Mouse (Mus musculus) left cerebral cortex, postnatal 25 days (tissue): ENCODE data around the gene Ints1. TPM values are rescaled to one million over a fixed set of nuclear protein-coding genes. Genes with fewer than 3 reads are reported as not detected.
"Not testable (repeated sequence)": the region's sequence is repeated elsewhere in the genome, so short reads cannot be mapped to it uniquely, and the experiment has no call there.

Experiments used
- DNase-seq, 2 experiments: peaks; one replicate each; pipeline ENCODE4 v3.0.0; 2022; ENCODE audit warnings: low spot score in 2 of 2, mixed read lengths in 1 of 2
- intact Hi-C: fragments of 180-260 bp; cut with DNase I; formaldehyde crosslinking; loops from one replicate; pipeline ENCODE4 v1.15.1; 2025
- total RNA-seq, 2 experiments: library from RNA; stranded (reverse); gene quantifications; 2 replicates each; pipeline ENCODE4 v1.2.3; 2021

Ints1 gene
- total RNA-seq, 2 experiments from 2014 or later = 82.7 to 91.5 TPM

DNA sequence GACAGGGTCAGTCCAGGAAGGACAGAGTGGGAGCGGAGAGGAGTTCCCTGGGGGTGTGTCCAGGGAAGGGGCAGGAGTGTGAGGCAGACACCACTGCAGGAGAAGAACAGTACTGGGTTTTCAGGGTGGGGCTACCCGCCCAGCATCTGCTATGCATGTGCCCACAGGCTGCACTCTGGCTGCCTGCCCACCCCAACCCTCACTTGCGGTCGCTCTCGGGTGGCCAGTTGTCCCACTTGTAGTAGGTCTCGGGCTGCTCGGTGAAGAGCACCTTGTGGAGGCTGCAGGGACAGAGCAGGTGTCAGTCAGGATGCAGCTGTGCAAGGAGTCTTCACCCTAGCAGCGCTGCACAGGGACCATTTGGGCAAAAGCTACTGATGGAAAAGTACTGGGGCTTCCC, 7.3 kb downstream of the Ints1 start:
- no peak for DNase-seq
- intact Hi-C loops = no loop called here

GRCm38 (mm10) chr5:139764296-139764695, 11.2 kb downstream of the Ints1 start:
- DNase-seq = no peak
- intact Hi-C loops = no loop called here

DNA sequence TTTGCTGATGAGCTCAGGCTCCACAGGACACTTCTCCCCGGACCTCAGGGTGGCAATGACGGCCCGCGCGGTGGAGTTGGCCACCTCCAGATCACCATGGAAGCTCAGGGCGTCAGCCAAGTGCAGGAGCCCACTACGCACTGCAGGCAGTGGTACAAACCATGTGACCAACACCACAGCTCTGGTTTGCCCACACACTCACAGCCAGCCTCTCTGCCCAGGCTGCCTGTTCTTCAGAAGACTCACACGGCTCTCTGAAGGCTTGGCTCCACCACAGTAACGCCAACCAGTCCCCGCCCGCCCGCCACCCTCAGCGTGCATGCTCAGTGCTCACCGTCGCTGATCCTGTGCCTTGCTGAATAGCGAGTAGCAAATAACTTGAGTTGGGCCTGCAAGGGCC, 17.4 kb downstream of the Ints1 start:
- intact Hi-C loops = loop anchor here (10.0 kb wide), 1 partner anchor 413 kb away; no protein-coding TSS in a partner anchor
- DNase-seq = peak; percentile 53 to 92

DNA sequence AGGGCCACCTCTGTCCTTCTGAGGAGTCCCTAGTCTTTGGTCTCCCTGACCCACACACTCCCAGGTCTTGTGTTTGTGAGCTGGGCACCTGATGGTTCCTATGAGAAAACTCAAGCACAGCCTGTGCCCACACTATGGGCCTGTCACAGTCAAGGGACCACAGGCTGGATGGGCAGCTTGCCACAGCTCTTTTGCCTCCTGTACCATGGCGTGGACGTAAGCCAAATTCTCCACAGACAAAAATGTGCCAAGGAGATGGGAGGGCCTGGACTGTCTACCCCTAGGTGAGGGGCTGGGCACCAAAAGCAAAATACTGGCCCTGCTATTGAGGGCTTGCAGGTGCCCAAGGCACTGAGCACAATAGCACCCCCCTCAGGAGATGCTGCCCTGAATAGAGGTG, 18.9 kb downstream of the Ints1 start:
- intact Hi-C loops = loop anchor here (10.0 kb wide), 1 partner anchor 412 kb away; no protein-coding TSS in a partner anchor
- no peak for DNase-seq

GRCm38 (mm10) chr5:139756135-139756534, 19.3 kb downstream of the Ints1 start:
- intact Hi-C loops = loop anchor here (10.0 kb wide), 1 partner anchor 411 kb away; no protein-coding TSS in a partner anchor
- no peak for DNase-seq

GRCm38 (mm10) chr5:139754753-139755152, 20.7 kb downstream of the Ints1 start:
- peak; percentile 58 to 65 for DNase-seq
- intact Hi-C loops = loop anchor here (10.0 kb wide), 1 partner anchor 410 kb away; no protein-coding TSS in a partner anchor

DNA sequence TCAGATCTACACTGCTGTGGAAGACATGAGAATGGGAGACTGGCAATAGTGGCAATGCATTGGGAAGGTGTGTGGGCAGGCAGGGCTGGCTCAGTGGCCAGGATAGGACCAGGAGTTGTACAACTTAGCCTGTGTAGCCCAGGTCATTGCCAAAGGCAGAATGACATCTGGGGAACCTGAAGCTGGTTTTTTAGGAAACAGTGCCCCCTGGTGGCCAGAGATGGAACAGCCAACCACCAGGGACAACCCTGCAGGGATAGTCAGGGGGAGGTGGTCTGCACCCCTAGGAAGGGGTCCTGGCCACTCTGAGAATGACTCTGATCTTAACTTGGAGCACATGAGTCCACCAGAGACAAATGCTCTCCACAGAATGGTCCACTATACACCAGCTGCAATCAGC, 24.9 kb downstream of the Ints1 start:
- intact Hi-C loops = loop anchor here (1.0 to 10.0 kb wide), 2 partner anchors 33 to 406 kb away; no protein-coding TSS in a partner anchor
- peak in 1 of 2 experiments; percentile 52 for DNase-seq

DNA sequence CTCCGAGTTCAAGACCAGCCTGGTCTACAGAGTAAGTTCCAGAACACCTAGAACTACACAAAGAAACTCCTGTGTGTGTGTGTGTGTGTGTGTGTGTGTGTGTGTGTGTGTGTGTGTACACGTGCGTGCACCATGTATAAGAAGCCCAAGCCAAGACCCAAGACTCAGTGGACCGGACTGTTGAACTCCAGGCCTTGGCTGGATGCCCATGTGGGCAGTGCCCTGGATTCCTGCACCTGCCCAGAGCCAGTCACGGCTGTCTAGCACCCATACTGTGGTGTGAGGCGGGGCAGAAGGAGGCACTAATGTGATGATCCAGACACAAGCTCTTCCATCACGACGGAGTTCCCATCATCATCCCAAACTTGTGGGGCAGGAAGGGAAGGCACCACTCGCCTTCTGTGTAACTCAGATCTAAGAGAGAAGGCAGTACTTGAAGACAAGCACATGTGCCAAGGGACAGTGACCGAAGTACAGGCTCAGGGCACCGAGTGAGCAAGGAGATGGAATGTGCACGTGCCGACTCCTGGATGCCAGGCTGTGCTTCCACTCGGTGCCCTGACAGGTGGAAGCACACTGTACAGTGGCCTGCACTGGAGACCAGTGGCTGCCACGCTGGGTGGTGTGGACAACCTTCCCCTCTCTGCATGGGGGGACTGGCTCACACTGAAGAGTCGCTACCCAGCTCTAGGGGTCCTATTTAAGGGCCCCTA, 25.9 kb downstream of the Ints1 start:
- intact Hi-C loops = loop anchor here (1.0 to 10.0 kb wide), 2 partner anchors 32 to 405 kb away; no protein-coding TSS in a partner anchor
- no peak for DNase-seq

DNA sequence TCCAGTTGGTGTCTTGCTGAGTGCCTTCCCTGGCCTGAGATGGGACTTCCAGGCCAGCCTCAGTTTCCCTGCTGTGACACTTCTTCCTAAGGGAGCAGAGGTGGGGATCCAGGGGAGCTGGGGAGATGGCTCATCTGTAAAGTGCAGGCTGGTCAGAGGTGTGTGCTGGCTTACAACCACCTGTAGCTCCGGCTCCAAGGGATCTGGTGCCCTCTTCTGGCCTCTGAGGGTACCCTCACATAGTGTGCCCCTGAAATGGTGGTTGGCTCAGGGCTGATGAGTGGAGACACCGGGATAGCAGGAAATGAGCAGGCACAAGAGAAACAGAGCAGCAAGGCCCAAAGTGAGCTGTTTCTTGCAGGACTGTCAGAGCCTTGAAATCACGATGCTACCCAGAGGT, 29.7 kb downstream of the Ints1 start:
- intact Hi-C loops = no loop called here
- peak in 1 of 2 experiments; percentile 42 for DNase-seq

GRCm38 (mm10) chr5:139742640-139743039, 32.8 kb downstream of the Ints1 start:
- intact Hi-C loops, DNase-seq: not testable (repeated sequence)

DNA sequence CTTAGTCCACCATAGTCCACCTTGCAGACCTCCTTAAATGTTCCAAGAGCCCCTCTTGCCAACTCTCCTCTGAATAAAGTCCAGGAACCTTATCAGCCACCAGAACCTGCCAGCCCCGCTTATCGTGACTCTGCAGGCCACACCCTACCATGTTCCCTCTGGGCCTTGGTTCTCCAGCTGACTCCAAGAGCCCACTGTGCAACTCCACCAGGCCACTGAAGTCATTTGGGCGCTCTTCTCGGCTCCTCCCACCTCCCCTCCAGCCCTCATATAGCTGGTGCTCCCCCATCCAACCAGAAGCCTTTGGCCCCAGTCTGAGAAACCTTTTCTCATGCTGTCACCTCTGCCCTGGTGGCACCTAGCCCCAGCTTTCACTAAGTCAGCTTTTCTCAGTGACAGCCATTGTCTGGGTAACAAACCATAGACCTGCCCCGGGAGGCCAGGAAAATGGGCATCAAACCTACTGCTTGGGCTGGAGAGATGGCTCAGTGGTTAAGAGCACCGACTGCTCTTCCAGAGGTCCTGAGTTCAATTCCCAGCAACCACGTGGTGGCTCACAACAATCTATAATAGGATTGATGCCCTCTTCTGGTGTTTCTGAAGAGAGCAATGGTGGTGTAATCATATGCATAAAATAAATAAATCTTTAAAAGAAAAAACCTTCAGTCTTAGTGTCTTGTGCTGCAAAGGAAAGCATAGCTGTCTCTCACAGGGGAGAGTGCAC, 36.7 kb downstream of the Ints1 start:
- no peak for DNase-seq
- intact Hi-C loops = no loop called here

DNA sequence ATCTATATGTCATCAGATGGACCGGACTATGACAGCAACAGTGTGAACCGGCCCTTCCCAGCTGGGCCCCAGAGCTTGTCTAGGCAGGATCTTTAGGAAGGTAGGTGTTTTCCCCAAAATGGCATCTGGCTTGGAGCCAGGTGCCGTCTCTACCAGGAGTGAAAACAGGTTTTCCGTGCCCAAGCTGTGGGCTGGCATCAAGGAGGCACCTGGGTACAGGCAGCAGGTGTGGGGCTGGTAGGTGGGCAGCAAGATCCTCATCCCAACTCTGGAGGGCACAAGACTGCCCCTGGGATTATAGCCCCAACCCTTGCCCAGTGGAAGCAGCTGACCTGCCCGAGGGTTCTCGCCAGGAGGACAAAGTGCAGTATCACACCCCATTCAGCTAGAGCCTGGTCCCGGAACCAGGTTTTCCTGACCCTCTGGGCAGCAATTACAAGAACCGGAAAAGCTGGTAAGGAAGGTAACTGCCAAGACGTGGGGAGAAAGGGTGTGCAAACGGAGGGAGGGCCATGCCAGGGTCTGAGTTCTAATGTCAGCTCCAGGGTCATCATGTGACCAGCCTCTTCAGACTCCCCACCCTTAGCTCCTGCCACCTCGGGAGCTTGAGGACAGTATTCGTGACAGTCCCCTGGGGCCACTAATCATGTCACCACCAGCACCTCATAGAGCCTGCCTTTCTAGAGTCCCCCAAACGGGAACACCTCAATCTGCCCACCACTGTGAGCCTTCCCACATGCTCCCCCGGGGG, 37.5 kb downstream of the Ints1 start:
- intact Hi-C loops = no loop called here
- no peak for DNase-seq

GRCm38 (mm10) chr5:139736504-139736940, 39.0 kb downstream of the Ints1 start:
- intact Hi-C loops = no loop called here
- no peak for DNase-seq

- intact Hi-C loops = no loop called here
- DNase-seq = peak; percentile 80 to 87
Measured at GRCm38 (mm10) chr5:139735677-139736503, 39.6 kb downstream of the Ints1 start, which contains the start of gene Micall2. Gene Micall2, minus strand, starts transcription at chr5:139736336.

GRCm38 (mm10) chr5:139734746-139735145, 40.7 kb downstream of the Ints1 start:
- intact Hi-C loops = no loop called here
- DNase-seq = no peak

DNA sequence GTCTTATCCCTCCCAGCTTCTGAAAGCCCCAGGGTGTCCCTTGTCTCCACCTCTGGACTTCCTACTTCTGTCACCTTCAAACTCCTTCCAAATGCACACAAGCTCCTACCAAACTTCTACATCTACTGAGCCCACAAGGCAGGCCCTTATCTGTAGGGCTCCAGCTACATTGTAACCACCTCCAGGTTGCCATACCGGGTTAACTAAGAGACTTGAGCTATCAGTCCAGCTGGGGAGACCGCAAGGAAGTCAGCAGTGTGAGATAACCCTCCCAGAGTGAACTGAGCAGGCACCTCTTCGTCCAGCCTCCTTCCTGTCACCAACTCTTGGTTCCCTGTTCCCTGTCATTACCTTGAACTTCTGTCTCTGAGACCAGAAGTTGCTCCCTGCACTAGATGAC, 41.5 kb downstream of the Ints1 start:
- DNase-seq = no peak
- intact Hi-C loops = no loop called here

- no peak for DNase-seq
- intact Hi-C loops = no loop called here
Measured at GRCm38 (mm10) chr5:139732634-139733107, 42.8 kb downstream of the Ints1 start.

DNA sequence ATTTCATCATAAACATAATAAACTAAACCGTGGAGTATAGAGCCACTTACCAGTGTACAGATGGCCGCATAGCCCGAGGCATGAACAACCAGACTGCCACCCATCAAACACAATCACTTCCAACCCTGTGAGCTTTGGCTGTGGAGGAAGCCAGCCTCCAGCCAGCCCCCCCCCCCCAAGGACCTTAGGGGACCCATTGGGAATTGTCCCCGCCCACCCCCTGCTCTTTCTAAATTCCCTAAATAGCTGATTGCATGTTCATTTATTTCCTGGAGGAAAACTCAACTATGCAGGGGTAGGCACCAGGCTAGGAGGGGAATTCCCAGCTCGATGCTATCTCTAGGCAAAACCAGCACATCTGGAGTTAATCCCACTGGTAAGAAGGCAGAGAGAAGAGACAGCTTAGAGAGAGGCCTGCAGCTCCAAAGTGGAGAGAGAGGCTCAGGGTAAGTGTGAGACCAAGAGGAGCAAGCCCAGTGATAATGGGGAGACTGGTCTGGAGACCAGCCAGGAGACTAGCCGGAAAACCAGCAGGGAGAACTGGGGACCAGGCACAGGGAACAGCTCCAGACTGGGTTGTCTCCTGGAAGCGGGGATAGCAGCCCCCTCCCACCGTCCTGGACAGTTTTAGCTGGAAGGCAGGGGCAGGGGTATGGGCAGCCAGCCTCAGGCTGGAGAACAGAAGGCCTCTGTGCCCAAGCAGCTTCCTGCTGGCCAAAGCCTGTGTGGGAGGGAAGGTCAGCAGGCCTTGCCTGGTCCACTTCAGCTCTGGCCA, 44.6 kb downstream of the Ints1 start:
- intact Hi-C loops = no loop called here
- peak in 1 of 2 experiments; percentile 32 for DNase-seq
